Mouse (Mus musculus) Patski (cell line): ENCODE measurements at regions not wholly inside any gene's neighbourhood (a gene's known extent, or its start where the extent isn't known, plus 50 kb on each side); places are given as distances from the start of the nearest gene placed in this dataset.

Source experiments
- ATAC-seq: fragments of 100-300 bp; one replicate; pipeline ENCODE4 v1.8.0; 2021
- CTCF ChIA-PET: fragments of 350-600 bp; sonication (Branson Sonifier 250); formaldehyde crosslinking; loops from one replicate; lab custom pipeline; 2022; ENCODE audit warnings: inconsistent platforms; lab: Charles Lee
- POLR2A ChIA-PET: fragments of 350-600 bp; sonication (Branson Sonifier 250); formaldehyde crosslinking; loops from one replicate; lab custom pipeline; 2022; ENCODE audit warnings: antibody characterized with exemption, inconsistent platforms; lab: Charles Lee
- DNase-seq: peaks from one replicate; pipeline ENCODE4 v3.0.0-alpha.2; 2011; ENCODE audit warnings: low read depth, low spot score
- H3K27me3 ChIP-seq: fragments of 371-371 bp; one replicate; pipeline ENCODE4 v1.5.1; 2021
- CTCF ChIP-seq: fragments of 100-300 bp; IDR thresholded peaks from one replicate; pipeline ENCODE4 v1.5.1; 2021
- in situ Hi-C: fragments of 300-500 bp; cut with MboI; formaldehyde crosslinking; loops from 3 replicates; pipeline ENCODE4 v1.11.1; 2018; ENCODE audit warnings: low pct_unique_long_range_greater_than_20kb, mixed read lengths

GRCm38 (mm10) chr15:6001394-6001793 lies 298.2 kb upstream of the Dab2 start:
- H3K27me3 ChIP-seq: no peaks in the 10 kb centered on the region
- DNase-seq (no peak), ATAC-seq (no peak)
- TF ChIP-seq CTCF: no peak
- ChIA-PET POLR2A (no interaction called here), CTCF (interaction anchor here (1.6 kb wide), 1 partner anchor 10 kb away, joined by 4 read pairs; no protein-coding TSS in a partner anchor)
- in situ Hi-C loops: no loop called here

GRCm38 (mm10) chr15:6014982-6015381 lies 284.6 kb upstream of the Dab2 start:
- DNase-seq: no peak
- in situ Hi-C loops: no loop called here
- no peak for TF ChIP-seq CTCF
- POLR2A ChIA-PET: no interaction called here
- H3K27me3 ChIP-seq: no peaks in the 10 kb centered on the region
- no peak for ATAC-seq
- CTCF ChIA-PET: no interaction called here

GRCm38 (mm10) chr15:6016637-6017049 lies 282.9 kb upstream of the Dab2 start:
- POLR2A ChIA-PET: interaction anchor here (1.0 kb wide), 1 partner anchor 18 kb away, joined by 3 read pairs; no protein-coding TSS in a partner anchor
- ATAC-seq (no peak), DNase-seq (no peak)
- H3K27me3 ChIP-seq: no peaks in the 10 kb centered on the region
- no peak for TF ChIP-seq CTCF
- CTCF ChIA-PET: interaction anchor here (0.8 kb wide), 1 partner anchor 19 kb away, joined by 3 read pairs; no protein-coding TSS in a partner anchor
- in situ Hi-C loops: no loop called here

- POLR2A ChIA-PET: no interaction called here
- in situ Hi-C loops: no loop called here
- CTCF ChIA-PET: no interaction called here
- TF ChIP-seq CTCF: no peak
- ATAC-seq: no peak
- no peak for DNase-seq
- H3K27me3 ChIP-seq: no peaks in the 10 kb centered on the region
Observed at GRCm38 (mm10) chr15:6025543-6025942, 274.0 kb upstream of the Dab2 start.

GRCm38 (mm10) chr15:6029214-6029613 lies 270.4 kb upstream of the Dab2 start:
- ChIA-PET POLR2A (no interaction called here), CTCF (interaction anchor here (3.5 kb wide), 1 partner anchor 11 kb away, joined by 10 read pairs; no protein-coding TSS in a partner anchor)
- ATAC-seq: no peak
- H3K27me3 ChIP-seq: no peaks in the 10 kb centered on the region
- no peak for DNase-seq
- in situ Hi-C loops: no loop called here
- no peak for TF ChIP-seq CTCF

GRCm38 (mm10) chr15:6030396-6030795 lies 269.2 kb upstream of the Dab2 start:
- CTCF ChIA-PET: interaction anchor here (3.5 kb wide), 1 partner anchor 10 kb away, joined by 10 read pairs; no protein-coding TSS in a partner anchor
- POLR2A ChIA-PET: no interaction called here
- ATAC-seq: no peak
- no peak for TF ChIP-seq CTCF
- H3K27me3 ChIP-seq: no peaks in the 10 kb centered on the region
- in situ Hi-C loops: no loop called here
- DNase-seq: no peak

- no peak for DNase-seq
- ChIA-PET POLR2A (interaction anchor here (1.1 kb wide), 1 partner anchor 17 kb away, joined by 3 read pairs; no protein-coding TSS in a partner anchor), CTCF (interaction anchor here (0.8 kb wide), 1 partner anchor 17 kb away, joined by 3 read pairs; no protein-coding TSS in a partner anchor)
- in situ Hi-C loops: no loop called here
- H3K27me3 ChIP-seq: no peaks in the 10 kb centered on the region
- ATAC-seq: no peak
- TF ChIP-seq CTCF: no peak
Observed at GRCm38 (mm10) chr15:6034156-6034555, 265.4 kb upstream of the Dab2 start.

- in situ Hi-C loops: no loop called here
- POLR2A ChIA-PET: interaction anchor here (0.7 kb wide), 1 partner anchor 77 kb away, joined by 3 read pairs; no protein-coding TSS in a partner anchor
- TF ChIP-seq CTCF: no peak
- ATAC-seq: no peak
- H3K27me3 ChIP-seq: no peaks in the 10 kb centered on the region
- CTCF ChIA-PET: no interaction called here
- no peak for DNase-seq
Observed at GRCm38 (mm10) chr15:6044511-6045256, 254.9 kb upstream of the Dab2 start.

GRCm38 (mm10) chr15:6055703-6056102 lies 243.9 kb upstream of the Dab2 start:
- no peaks in the 10 kb centered on the region for H3K27me3 ChIP-seq
- ATAC-seq (no peak), DNase-seq (no peak)
- ChIA-PET POLR2A (no interaction called here), CTCF (no interaction called here)
- no peak for TF ChIP-seq CTCF
- in situ Hi-C loops: no loop called here

- POLR2A ChIA-PET: no interaction called here
- in situ Hi-C loops: no loop called here
- CTCF ChIA-PET: interaction anchor here (1.3 kb wide), 1 partner anchor 22 kb away, joined by 4 read pairs; no protein-coding TSS in a partner anchor
- ATAC-seq: peak; percentile 93
- no peaks in the 10 kb centered on the region for H3K27me3 ChIP-seq
- TF ChIP-seq CTCF: no peak
- peak; percentile 34 for DNase-seq
Observed at GRCm38 (mm10) chr15:6056887-6057626, 242.5 kb upstream of the Dab2 start.

GRCm38 (mm10) chr15:6059361-6059760 lies 240.2 kb upstream of the Dab2 start:
- CTCF ChIA-PET: interaction anchor here (1.8 to 2.3 kb wide), 2 partner anchors 9 to 15 kb away, joined by 3 to 7 read pairs; no protein-coding TSS in a partner anchor
- in situ Hi-C loops: no loop called here
- DNase-seq: no peak
- ATAC-seq: no peak
- no peaks in the 10 kb centered on the region for H3K27me3 ChIP-seq
- POLR2A ChIA-PET: interaction anchor here (1.2 kb wide), 1 partner anchor 8 kb away, joined by 3 read pairs; no protein-coding TSS in a partner anchor
- TF ChIP-seq CTCF: no peak
